Mouse (Mus musculus) thymus, postnatal 36 days (tissue): ENCODE results near the gene Nap1l2.
"Not testable (repeated sequence)": the region's sequence is repeated elsewhere in the genome, so short reads cannot be mapped to it uniquely, and the experiment has no call there.

Experiments
- DNase-seq, 2 experiments: peaks; one replicate each; pipeline ENCODE4 v3.0.0; 2022; ENCODE audit warnings: mixed read lengths in 2 of 2

The Nap1l2 gene

GRCm38 (mm10) chrX:103186431-103186786 is at the start of gene Nap1l2:
TSS of gene Nap1l2 (minus strand) at chrX:103186640.
- DNase-seq, result no peak

- no peak for DNase-seq
These were observed 28.8 kb upstream of the Nap1l2 start for GRCm38 (mm10) chrX:103215251-103215650.

DNA sequence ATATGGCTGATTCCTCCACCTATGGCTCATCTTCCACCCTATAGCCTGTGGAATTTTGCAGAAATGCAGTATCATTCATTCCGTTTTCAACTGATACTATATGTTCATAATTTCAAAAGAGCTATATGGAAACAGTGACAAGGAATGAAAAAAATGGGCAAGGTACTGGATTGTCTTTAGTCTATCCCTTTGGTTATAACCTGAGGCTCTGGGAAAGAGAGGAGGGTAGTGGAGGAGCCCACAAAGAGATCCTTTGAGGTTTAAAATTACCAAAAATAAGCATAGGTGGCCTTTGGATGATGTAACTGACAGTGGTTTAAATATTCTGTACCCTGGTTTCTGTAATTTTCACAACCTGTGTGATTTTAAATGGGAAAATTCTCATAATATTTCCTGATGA is 389 bp upstream of the Nap1l2 start:
- DNase-seq, result no peak

DNA sequence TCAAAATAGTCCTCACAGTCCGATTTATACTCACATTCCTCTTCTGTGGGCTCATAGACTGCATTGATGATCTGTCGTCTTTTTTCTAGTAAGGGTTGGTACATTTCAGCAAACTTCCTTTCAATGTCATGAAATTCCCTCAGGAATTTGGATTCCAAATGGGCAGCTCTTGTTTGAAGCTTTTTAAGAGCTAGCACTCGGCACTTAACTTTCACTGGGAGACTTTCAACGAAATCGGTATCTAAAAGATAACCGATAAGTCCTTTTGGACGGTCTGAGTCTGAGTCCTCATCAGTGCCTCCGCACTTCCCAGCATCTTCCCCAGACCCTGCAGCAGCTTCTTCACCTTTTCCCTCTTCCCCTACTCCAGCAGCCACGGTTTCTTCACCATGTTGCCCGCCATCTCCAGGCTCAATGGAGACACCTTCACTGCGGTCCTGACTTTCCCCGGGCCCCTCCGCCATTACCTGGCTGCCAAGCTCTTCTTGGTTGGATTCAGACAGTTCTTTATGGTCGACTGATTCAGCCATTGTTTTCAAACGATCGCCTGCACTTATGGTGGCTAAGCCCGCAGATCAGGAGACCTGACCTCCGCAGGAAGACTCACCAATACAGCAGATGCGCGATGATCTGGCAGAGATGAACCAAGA is 534 bp downstream of the Nap1l2 start:
- DNase-seq, result no peak

- no peak for DNase-seq
These were observed 2.9 kb downstream of the Nap1l2 start for GRCm38 (mm10) chrX:103183536-103183935.

DNA sequence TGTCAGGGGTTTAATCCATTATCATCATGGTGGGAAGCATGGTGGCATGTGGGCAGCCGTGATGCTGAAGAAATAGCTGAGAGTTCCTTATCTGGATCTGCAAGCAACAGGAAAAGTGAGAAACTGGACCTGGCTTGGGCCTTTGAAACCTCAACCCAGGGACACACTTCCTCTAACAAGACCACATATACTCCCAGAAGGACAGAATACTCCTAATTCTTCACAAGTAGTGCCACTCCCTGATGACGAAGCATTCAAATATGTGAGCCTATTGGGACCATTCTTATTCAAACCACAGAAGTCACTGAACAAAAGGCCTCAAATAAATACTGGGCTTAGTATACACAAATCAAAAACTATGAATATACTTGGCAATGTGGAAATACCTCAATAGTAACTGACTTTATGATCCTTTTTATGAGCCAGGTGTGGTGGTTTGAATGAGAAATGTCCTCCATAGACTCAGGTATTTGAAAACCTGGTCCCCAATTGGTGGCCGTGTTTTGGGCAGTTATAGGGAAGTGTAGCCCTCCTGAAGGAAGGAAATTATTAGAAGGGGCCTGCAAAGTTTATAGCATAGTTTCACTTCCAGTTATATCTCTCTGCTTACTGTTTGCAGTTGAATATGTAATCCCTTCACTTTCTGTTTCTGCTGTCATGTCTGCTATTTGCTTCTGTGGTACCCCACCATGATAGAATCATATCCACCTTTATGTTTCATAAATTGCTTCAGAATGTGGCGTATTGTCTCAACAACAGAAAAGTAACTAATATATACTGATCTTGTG is 6.5 kb downstream of the Nap1l2 start:
- no peak for DNase-seq

DNA sequence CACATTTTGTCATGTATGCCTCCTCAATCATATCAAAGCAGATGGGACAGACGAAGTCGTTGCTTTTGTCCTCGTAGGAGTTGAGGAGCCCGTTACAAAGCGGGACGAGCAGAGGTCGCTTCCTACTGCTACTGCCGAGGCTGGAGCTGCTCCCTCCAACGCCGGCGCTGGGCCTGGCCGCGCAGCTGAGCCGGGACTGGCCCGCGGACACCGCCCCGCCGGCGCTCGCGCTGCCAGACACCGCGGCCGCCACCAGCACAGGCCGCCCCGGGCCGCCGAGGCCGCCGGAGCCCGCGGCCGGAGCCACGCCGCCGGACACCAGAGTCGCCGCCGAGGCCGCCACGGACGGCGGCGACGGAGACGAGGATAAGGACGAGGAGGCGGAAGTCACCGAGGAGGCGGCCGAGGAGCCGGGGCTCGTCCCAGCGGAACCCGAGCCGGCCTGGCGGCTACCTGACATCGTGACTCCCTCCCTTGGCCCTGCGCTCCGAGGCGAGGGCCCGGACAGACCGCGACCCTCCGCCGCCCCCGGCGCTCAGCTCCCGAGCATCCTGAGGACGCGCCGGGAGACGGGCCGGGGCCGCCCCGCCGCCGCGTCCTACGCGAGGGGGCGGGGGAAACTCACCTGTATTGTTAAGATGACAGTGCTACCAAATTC is 21.4 kb downstream of the Nap1l2 start:
- DNase-seq, result not testable (repeated sequence)

DNA sequence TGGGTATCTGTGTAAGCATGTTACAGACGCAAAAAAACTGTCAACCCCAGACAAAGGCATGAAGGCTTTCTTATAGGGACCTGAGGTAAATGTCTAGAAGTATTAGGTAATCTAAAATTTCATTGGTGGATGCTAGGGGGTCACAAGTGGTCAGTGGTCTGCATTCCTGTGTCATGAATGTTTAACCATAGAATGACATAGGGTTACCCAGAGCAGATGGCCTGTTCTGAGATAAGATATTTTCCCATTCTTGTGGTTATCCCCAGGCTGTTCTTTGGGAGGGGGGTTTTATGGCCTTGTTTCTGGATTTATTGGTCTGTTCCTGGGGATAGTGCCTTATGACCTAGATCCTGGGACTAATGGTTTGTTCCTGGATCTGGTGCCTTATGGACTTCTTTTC is 30.3 kb downstream of the Nap1l2 start:
- no peak for DNase-seq

DNA sequence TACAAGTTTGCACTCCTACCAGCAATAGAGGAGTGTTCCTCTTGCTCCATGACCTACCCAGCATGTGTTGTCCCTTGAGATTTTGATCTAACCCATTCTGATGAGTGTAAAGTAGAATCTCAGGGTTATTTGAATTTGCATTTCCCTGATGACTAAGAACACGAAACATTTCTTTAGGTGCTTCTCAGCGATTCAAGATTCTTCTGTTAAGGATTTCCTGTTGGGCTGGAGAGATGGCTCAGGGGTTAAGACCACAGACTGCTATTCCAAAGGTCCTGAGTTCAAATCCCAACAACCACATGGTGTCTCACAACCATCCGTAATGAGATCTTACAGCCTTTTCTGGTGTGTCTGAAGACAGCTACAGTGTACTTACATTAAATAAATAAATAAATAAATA is 47.9 kb downstream of the Nap1l2 start:
- DNase-seq, result no peak
